Mouse (Mus musculus): Measurements from ENCODE around the gene Senp3.
"Not testable (repeated sequence)": the region's sequence is repeated elsewhere in the genome, so short reads cannot be mapped to it uniquely, and the experiment has no call there.

DNA sequence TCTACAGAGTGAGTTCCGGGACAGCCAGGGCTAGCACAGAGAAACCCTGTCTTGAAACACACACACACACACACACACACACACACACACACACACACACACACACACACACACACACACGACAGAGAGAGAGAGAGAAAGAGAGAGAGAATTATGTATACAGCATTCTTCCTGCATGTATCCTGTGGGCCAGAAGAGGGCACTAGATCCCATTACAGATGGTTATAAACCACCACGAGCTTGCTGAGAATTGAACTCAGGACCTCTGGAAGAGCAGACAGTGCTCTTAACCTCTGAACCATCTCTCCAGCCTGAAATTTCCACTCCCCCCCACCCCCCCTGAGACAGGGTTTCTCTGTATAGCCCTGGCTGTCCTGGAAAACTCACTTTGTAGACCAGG is 49.5 kb upstream of the Senp3 start:
- not testable (repeated sequence) for TF ChIP-seq CTCF, POLR2A (IDR thresholded peaks at IDR 0.05; ENCODE audit: insufficient read depth, low read depth, low read length)
